Mouse (Mus musculus) liver, postnatal 0 days (tissue): Measurements from ENCODE around the gene Sp110.
"Not testable (repeated sequence)": the region's sequence is repeated elsewhere in the genome, so short reads cannot be mapped to it uniquely, and the experiment has no call there.

ENCODE experiments used
- CTCF ChIP-seq: sonication (generic); IDR thresholded peaks from 2 replicates; pipeline ENCODE4 v1.5.1; 2016; ENCODE audit warnings: antibody characterized with exemption, low read depth
- EP300 ChIP-seq: IDR thresholded peaks from 2 replicates; pipeline ENCODE4 v1.6.1; 2016; ENCODE audit warnings: antibody characterized with exemption, low read depth, mild to moderate bottlenecking

DNA sequence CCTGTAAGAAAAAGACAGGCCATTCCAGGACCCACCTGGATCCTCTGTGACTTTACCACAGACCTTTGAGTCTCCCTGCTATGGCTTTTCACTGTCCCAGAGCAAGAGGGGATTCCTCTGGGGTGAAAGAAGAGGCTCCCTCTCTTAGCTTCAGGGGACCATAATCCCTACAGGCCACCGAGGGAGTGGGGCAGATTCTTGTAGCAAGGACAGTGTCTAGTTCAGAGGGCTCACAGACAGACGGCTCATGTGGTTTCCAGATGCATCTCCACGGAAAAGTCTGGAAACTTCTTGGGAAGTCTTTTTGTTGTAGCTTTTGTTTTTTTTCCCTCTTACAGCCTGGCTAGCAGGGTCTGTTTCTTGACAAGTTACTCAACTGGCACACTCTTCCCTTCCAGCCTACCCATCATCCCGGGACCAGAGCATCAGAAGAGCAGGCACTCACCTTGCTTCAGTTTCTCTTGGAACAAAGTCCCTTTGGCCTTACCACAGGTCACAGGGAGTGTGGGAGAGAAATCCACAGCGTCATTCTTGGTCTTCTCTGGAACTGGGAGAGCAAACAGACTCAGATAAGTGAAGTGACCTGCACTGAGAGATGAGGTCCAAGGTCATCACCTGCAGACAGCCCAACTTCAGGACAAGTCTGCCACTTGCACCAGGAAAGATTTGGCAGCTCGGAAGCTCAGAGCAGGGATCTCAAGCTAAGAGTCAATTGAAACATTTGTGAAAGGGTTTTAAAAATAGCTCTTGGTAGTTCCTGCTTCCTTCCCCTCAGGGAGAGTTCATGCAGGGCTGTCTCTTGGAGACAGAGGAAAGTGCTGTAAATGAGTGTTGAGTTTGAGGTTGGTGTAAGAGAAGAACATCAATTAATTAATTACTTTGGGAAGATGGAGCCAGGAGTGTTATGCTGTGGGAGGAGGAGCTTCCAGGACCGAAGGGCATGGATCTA lies 19.1 kb downstream of the Sp110 start:
- not testable (repeated sequence) for TF ChIP-seq EP300, CTCF
